Mouse (Mus musculus): Measurements from ENCODE around the gene B3gntl1. TPM values are rescaled to one million over a fixed set of nuclear protein-coding genes. Genes with fewer than 3 reads are reported as not detected.
A peak's percentile ranks its signal among the peaks of the same experiment; 100 is the strongest.

Gene B3gntl1
- polyA plus RNA-seq, 1 experiment from 2014 or later, result 1.5 TPM

GRCm38 (mm10) chr11:121676836-121677235, 3.9 kb upstream of the B3gntl1 start:
- no peak for ATAC-seq
- H3K36me3 ChIP-seq (replicated peaks; ENCODE audit: insufficient read depth, low read length), result no peaks in the 10 kb centered on the region

GRCm38 (mm10) chr11:121673629-121674028, 676 bp upstream of the B3gntl1 start:
- H3K4me2 ChIP-seq (ENCODE audit: low read depth, low read length), result peak overlapping the region; percentile 92
- no peaks in the 10 kb centered on the region for H3K9me3 ChIP-seq (ENCODE audit: low read length)
- no peaks in the 10 kb centered on the region; the same call in 1 of the 2 replicates for H3K36me3 ChIP-seq (replicated peaks; ENCODE audit: insufficient read depth, low read length)
- H3K27me3 ChIP-seq (ENCODE audit: insufficient read depth, low read length), result no peaks in the 10 kb centered on the region
- WGBS (ENCODE audit: insufficient replicate concordance), result 52% methylated on average over 7 of the region's 7 CpGs
- H3K4me3 ChIP-seq (ENCODE audit: low read depth, low read length), result peak overlapping the region; percentile 63
- TF ChIP-seq EP300 (IDR thresholded peaks at IDR 0.05; ENCODE audit: low read depth) (no peak), CTCF (IDR thresholded peaks at IDR 0.05; ENCODE audit: low read depth) (no peak)
- DNase-seq (no peak), ATAC-seq (no peak)
- peak overlapping the region; percentile 22; the same call in 1 of the 2 replicates for H3K9ac ChIP-seq (replicated peaks)
- H3K27ac ChIP-seq (ENCODE audit: low read depth), result peak overlapping the region; percentile 66
- H3K4me1 ChIP-seq (ENCODE audit: insufficient read depth), result peaks cover 7% of the 10 kb centered on the region; the same call in 1 of the 2 replicates

More at GRCm38 (mm10) chr11:121676836-121677235, 3.9 kb upstream of the B3gntl1 start:
- DNase-seq, result no peak
- no peak overlapping the region for H3K9ac ChIP-seq (replicated peaks)
- no peaks in the 10 kb centered on the region for H3K27me3 ChIP-seq (ENCODE audit: insufficient read depth, low read length)
- H3K4me3 ChIP-seq (ENCODE audit: low read depth, low read length), result no peak overlapping the region
- no peak overlapping the region for H3K4me2 ChIP-seq (ENCODE audit: low read depth, low read length)
- TF ChIP-seq EP300 (IDR thresholded peaks at IDR 0.05; ENCODE audit: low read depth) (no peak), CTCF (IDR thresholded peaks at IDR 0.05; ENCODE audit: low read depth) (no peak)
- H3K9me3 ChIP-seq (ENCODE audit: low read length), result no peaks in the 10 kb centered on the region
- H3K27ac ChIP-seq (ENCODE audit: low read depth), result no peak overlapping the region
- H3K4me1 ChIP-seq (ENCODE audit: insufficient read depth), result peaks cover 7% of the 10 kb centered on the region; the same call in 1 of the 2 replicates
- 87% methylated on average over 2 of the region's 2 CpGs for WGBS (ENCODE audit: insufficient replicate concordance)

DNA sequence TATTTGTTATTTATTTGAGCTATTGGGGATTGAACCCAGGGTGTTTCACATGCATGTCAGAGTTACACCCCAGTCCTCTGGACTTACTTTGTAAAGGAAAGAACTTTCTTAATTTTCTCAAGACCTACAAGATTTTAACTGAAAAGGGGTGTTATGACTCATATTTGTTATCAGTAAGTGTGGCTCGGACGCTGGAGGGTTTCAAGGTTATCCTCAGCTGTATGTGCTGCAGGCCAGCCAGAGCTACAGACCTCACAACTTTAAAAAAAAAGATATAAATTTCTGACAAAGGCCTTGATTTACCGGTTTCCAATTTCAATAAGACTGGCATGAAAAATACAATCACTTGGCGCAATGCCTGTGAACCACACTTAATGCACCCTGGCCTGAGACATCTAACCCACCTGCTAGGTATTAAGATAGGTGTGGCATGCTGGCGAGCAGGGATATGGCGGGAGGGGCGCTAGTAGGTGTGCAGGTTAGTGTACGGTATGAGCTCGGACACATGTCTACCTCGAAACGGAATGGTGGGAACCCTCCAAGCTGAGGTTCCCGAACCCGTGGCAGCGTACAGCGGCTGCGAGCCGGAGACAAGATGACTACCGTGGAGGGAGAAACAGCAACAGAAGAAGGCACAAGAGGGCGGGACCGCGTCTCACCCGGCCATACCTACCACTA, 502 bp downstream of the B3gntl1 start:
- WGBS (ENCODE audit: insufficient replicate concordance), result under 1% methylated on average over 22 of the region's 22 CpGs
- Histone ChIP-seq H3K4me1 (ENCODE audit: insufficient read depth) (peaks cover 7% of the 10 kb centered on the region; the same call in 1 of the 2 replicates), H3K27ac (ENCODE audit: low read depth) (peak overlapping the region; percentile 79), H3K9ac (replicated peaks) (peak overlapping the region; percentile 63), H3K4me3 (ENCODE audit: low read depth, low read length) (peak overlapping the region; percentile 63), H3K4me2 (ENCODE audit: low read depth, low read length) (peak overlapping the region; percentile 92), H3K9me3 (ENCODE audit: low read length) (no peaks in the 10 kb centered on the region), H3K27me3 (ENCODE audit: insufficient read depth, low read length) (no peaks in the 10 kb centered on the region), H3K36me3 (replicated peaks; ENCODE audit: insufficient read depth, low read length) (no peaks in the 10 kb centered on the region; the same call in 1 of the 2 replicates)
- ATAC-seq, result no peak
- TF ChIP-seq EP300 (IDR thresholded peaks at IDR 0.05; ENCODE audit: low read depth) (no peak), CTCF (IDR thresholded peaks at IDR 0.05; ENCODE audit: low read depth) (no peak)
- DNase-seq, result no peak

GRCm38 (mm10) chr11:121670926-121671325, 2.0 kb downstream of the B3gntl1 start:
- WGBS (ENCODE audit: insufficient replicate concordance), result 85% methylated on average over 5 of the region's 5 CpGs
- H3K4me3 ChIP-seq (ENCODE audit: low read depth, low read length), result no peak overlapping the region

DNA sequence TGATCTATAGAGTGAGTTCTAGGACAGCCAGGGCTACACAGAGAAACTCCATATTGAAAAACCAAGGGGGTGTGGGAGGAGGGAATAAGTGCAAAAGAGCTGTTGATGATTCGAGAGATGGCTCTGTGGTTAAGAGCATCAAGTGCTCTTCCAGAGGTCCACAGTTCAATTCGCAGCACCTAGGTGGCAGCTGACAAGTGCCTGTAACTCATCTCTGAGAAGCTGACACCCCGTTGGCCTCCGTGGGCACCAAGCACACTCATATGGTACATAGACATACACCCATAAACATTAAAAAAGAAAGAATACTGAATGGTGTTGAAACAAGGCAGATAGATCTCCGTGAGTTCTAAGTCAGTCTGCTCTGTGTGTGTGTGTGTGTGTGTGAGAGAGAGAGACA, 4.2 kb downstream of the B3gntl1 start:
- Histone ChIP-seq H3K27me3 (ENCODE audit: insufficient read depth, low read length) (no peaks in the 10 kb centered on the region), H3K4me1 (ENCODE audit: insufficient read depth) (peaks cover 7% of the 10 kb centered on the region; the same call in 1 of the 2 replicates), H3K36me3 (replicated peaks; ENCODE audit: insufficient read depth, low read length) (peaks cover 3% of the 10 kb centered on the region), H3K9me3 (ENCODE audit: low read length) (no peaks in the 10 kb centered on the region), H3K9ac (replicated peaks) (no peak overlapping the region), H3K4me3 (ENCODE audit: low read depth, low read length) (no peak overlapping the region), H3K4me2 (ENCODE audit: low read depth, low read length) (no peak overlapping the region), H3K27ac (ENCODE audit: low read depth) (no peak overlapping the region)
- ATAC-seq (no peak), DNase-seq (no peak)
- WGBS (ENCODE audit: insufficient replicate concordance), result 82% methylated on average over 5 of the region's 5 CpGs
- TF ChIP-seq EP300 (IDR thresholded peaks at IDR 0.05; ENCODE audit: low read depth), result no peak
- TF ChIP-seq CTCF (IDR thresholded peaks at IDR 0.05; ENCODE audit: low read depth), result no peak

More at GRCm38 (mm10) chr11:121670926-121671325, 2.0 kb downstream of the B3gntl1 start:
- Histone ChIP-seq H3K4me2 (ENCODE audit: low read depth, low read length) (no peak overlapping the region), H3K36me3 (replicated peaks; ENCODE audit: insufficient read depth, low read length) (no peaks in the 10 kb centered on the region; the same call in none of the 2 replicates), H3K9ac (replicated peaks) (no peak overlapping the region), H3K27ac (ENCODE audit: low read depth) (no peak overlapping the region), H3K9me3 (ENCODE audit: low read length) (no peaks in the 10 kb centered on the region), H3K4me1 (ENCODE audit: insufficient read depth) (peaks cover 7% of the 10 kb centered on the region; the same call in 1 of the 2 replicates), H3K27me3 (ENCODE audit: insufficient read depth, low read length) (no peaks in the 10 kb centered on the region)
- ATAC-seq, result no peak
- no peak for DNase-seq
- TF ChIP-seq CTCF (IDR thresholded peaks at IDR 0.05; ENCODE audit: low read depth) (no peak), EP300 (IDR thresholded peaks at IDR 0.05; ENCODE audit: low read depth) (no peak)

DNA sequence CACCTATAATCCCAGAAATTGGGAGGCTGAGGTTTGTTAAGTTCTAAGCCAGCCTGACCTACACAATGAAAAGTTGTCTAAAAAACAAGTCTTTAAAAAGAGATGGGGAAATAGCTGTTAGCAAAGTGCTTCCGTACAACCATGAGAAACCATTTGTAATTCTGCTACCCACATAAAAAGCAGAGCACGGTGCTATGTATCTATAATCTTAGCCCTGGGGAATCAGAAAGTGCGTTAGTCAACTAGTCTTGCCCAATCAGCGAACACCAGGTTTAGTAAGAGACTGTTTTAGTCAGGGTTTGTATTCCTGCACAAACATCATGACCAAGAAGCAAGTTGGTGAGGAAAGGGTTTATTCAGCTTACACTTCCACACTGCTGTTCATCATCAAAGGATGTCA, 5.4 kb downstream of the B3gntl1 start:
- DNase-seq, result no peak

More for the DNA sequence above, 5.4 kb downstream of the B3gntl1 start:
- Histone ChIP-seq H3K27me3 (ENCODE audit: insufficient read depth, low read length) (no peaks in the 10 kb centered on the region), H3K4me2 (ENCODE audit: low read depth, low read length) (no peak overlapping the region), H3K4me1 (ENCODE audit: insufficient read depth) (peaks cover 3% of the 10 kb centered on the region; the same call in 1 of the 2 replicates), H3K36me3 (replicated peaks; ENCODE audit: insufficient read depth, low read length) (peaks cover 3% of the 10 kb centered on the region), H3K9ac (replicated peaks) (no peak overlapping the region), H3K9me3 (ENCODE audit: low read length) (no peaks in the 10 kb centered on the region), H3K27ac (ENCODE audit: low read depth) (no peak overlapping the region), H3K4me3 (ENCODE audit: low read depth, low read length) (no peak overlapping the region)
- ATAC-seq, result no peak
- TF ChIP-seq EP300 (IDR thresholded peaks at IDR 0.05; ENCODE audit: low read depth), result no peak
- no peak for TF ChIP-seq CTCF (IDR thresholded peaks at IDR 0.05; ENCODE audit: low read depth)
- 81% methylated on average over 4 of the region's 4 CpGs for WGBS (ENCODE audit: insufficient replicate concordance)

Data from liver, postnatal 0 days (tissue).